Mouse (Mus musculus): Measurements from ENCODE around the gene Gm6482. TPM values are rescaled to one million over a fixed set of nuclear protein-coding genes. Genes with fewer than 3 reads are reported as not detected.
"Not testable (repeated sequence)": the region's sequence is repeated elsewhere in the genome, so short reads cannot be mapped to it uniquely, and the experiment has no call there.

The Gm6482 gene
- not detected for total RNA-seq (2021)

- DNase-seq (ENCODE audit: extremely low spot score in 1 of 2, low spot score in 2 of 2); intact Hi-C loops (cut with DNase I): not testable (repeated sequence)
Observed at GRCm38 (mm10) chr14:41408181-41408580, at the start of gene Gm6482. Gene Gm6482, minus strand, starts transcription at chr14:41408281.

GRCm38 (mm10) chr14:41453418-41453817 is 45.3 kb upstream of the Gm6482 start, which contains the start of gene Gm7954:
Gene Gm7954, minus strand, starts transcription at chr14:41453518.
- intact Hi-C loops (cut with DNase I); DNase-seq (ENCODE audit: extremely low spot score in 1 of 2, low spot score in 2 of 2): not testable (repeated sequence)

- intact Hi-C loops (cut with DNase I) = not testable (repeated sequence)
Observed at GRCm38 (mm10) chr14:41425393-41426075, 17.5 kb upstream of the Gm6482 start.

GRCm38 (mm10) chr14:41424694-41425093 is 16.6 kb upstream of the Gm6482 start:
- DNase-seq (ENCODE audit: extremely low spot score in 1 of 2, low spot score in 2 of 2) = peak in 1 of 2 experiments; percentile 17

More at GRCm38 (mm10) chr14:41425393-41426075, 17.5 kb upstream of the Gm6482 start:
- DNase-seq (ENCODE audit: extremely low spot score in 1 of 2, low spot score in 2 of 2) = peak in 1 of 2 experiments; percentile 22

GRCm38 (mm10) chr14:41386279-41386678 is 21.8 kb downstream of the Gm6482 start, which contains the start of gene Gm7945:
Gene Gm7945, minus strand, starts transcription at chr14:41386379.
- DNase-seq (ENCODE audit: extremely low spot score in 1 of 2, low spot score in 2 of 2); intact Hi-C loops (cut with DNase I): not testable (repeated sequence)

More at GRCm38 (mm10) chr14:41424694-41425093, 16.6 kb upstream of the Gm6482 start:
- intact Hi-C loops (cut with DNase I) = not testable (repeated sequence)

Other genes starting within 250 kb of the Gm6482 start
- gene Sftpd, start 223.1 kb downstream of the Gm6482 start, total RNA-seq (2021) = not detected
- under 1 TPM; 0.36 to 0.54 TPM for gene Gm2832, start 129.5 kb downstream of the Gm6482 start, total RNA-seq (2021)
- not detected for gene Gm5798, start 59.7 kb downstream of the Gm6482 start, total RNA-seq (2021)
- gene Gm7945, start 21.9 kb downstream of the Gm6482 start, total RNA-seq (2021) = not detected
- gene Gm7954, start 45.2 kb upstream of the Gm6482 start, total RNA-seq (2021) = not detected
- under 1 TPM in 1 of 2 experiments, not detected in 1; 0.58 TPM for gene Gm3486, start 81.2 kb upstream of the Gm6482 start, total RNA-seq (2021)
- not detected for gene Gm7970, start 147.3 kb upstream of the Gm6482 start, total RNA-seq (2021)
- gene 1700049E17Rik2, start 164.9 kb upstream of the Gm6482 start, total RNA-seq (2021) = 1 to 10 TPM in 1 of 2 experiments, not detected in 1; 1.4 TPM
- gene Gm3072, start 216.3 kb upstream of the Gm6482 start, total RNA-seq (2021) = not detected
- not detected for gene Gm3676, start 238.2 kb upstream of the Gm6482 start, total RNA-seq (2021)